Mouse (Mus musculus) embryonic fibroblast, embryonic 13.5 days (primary cell): ENCODE results near the gene Arrb1. TPM values are rescaled to one million over a fixed set of nuclear protein-coding genes. Genes with fewer than 3 reads are reported as not detected.

Experiments
- H3K27ac ChIP-seq: 2 replicates; pipeline ENCODE4 v1.5.1; 2012; ENCODE audit warnings: low read length, control low read depth, inconsistent platforms; ENCODE audit not compliant: insufficient read depth
- H3K4me1 ChIP-seq: 2 replicates; pipeline ENCODE4 v1.6.1; 2011; ENCODE audit warnings: low read length; ENCODE audit not compliant: control insufficient read depth, insufficient read depth
- H3K4me3 ChIP-seq: 2 replicates; pipeline ENCODE4 v1.5.1; 2011; ENCODE audit warnings: mild to moderate bottlenecking, control low read depth, low read length; ENCODE audit not compliant: insufficient read depth
- CTCF ChIP-seq: IDR thresholded peaks from 2 replicates; pipeline ENCODE4 v1.5.1; 2011; ENCODE audit warnings: mild to moderate bottlenecking, control low read depth, low read length, moderate library complexity, borderline replicate concordance; ENCODE audit not compliant: insufficient read depth
- POLR2A ChIP-seq: IDR thresholded peaks from 2 replicates; pipeline ENCODE4 v1.6.1; 2011; ENCODE audit warnings: low read depth, mild to moderate bottlenecking, control low read depth, low read length, moderate library complexity
- polyA plus RNA-seq: library from polyadenylated mRNA; stranded (reverse); fragments of >200 nt; gene quantifications from 2 replicates; pipeline ENCODE4 v1.2.4, GENCODE M21; 2011; ENCODE audit warnings: low read depth; ENCODE audit not compliant: missing spikeins, insufficient read length

The Arrb1 gene
- polyA plus RNA-seq, 1 experiment, result 6.4 TPM

DNA sequence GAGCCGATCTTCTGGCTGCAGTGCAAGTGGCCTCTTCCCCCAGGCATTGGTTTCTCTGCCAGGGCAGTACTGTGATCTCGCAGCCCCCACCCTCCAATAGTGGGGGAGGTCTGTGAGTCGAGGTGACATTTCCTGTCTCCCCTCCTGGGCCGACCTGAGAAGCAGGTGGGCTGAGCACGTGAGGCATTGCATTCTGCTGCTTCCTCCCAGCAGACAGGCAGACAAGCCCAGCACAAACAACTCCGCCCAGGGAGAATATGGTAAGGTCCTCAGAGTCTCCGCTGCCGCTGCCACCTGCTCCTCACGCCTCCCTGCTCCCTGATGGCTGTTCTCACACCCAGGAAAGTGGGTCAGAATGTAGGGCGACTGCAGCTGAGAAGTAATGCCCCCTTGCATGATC is 37.7 kb downstream of the Arrb1 start:
- no peaks in the 10 kb centered on the region for H3K4me1 ChIP-seq
- no peak overlapping the region for H3K27ac ChIP-seq
- H3K4me3 ChIP-seq, result no peak overlapping the region
- TF ChIP-seq CTCF (no peak), POLR2A (no peak)

DNA sequence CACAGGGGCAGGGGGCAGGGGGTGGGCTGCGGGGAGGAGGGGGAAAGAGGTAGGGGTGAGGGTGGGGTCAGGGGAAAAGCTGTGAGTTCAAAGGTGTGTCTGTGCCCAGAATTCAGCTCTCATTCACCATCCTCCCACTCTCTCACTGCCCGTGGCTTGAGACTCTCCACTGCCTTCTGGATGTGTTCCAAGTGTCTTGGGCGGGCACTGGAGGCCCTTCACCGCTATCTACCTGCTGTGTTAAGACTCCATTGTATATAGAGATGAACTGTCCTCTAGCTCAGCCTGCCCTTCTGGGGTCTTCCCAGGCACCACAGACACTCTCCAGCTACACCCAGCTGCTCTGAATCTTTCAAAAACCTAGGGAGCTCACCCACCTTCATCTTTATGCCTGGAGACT is 38.1 kb downstream of the Arrb1 start:
- no peak overlapping the region for H3K4me3 ChIP-seq
- no peak for TF ChIP-seq POLR2A
- TF ChIP-seq CTCF, result no peak
- H3K4me1 ChIP-seq, result no peaks in the 10 kb centered on the region
- no peak overlapping the region for H3K27ac ChIP-seq

DNA sequence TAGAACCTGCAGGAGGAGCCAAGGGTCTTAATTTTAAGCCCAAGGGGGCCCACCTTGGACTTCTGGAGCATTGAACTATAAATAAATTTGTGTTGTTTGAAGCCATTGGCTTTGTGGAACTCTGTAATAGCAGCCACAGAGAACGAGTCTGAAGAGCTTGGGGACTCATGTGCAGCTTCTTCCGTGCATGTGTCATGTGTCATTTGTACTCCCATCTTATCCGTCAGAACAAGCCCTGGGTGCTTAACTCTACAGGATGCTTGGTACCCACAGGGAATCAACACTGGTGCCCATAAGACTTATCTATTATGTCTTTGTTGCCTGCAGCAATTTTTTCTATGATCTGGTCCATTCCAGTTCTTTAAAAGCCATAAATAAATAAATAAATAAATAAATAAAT is 43.0 kb downstream of the Arrb1 start:
- Histone ChIP-seq H3K4me1 (no peaks in the 10 kb centered on the region; the same call in 1 of the 2 replicates), H3K4me3 (no peak overlapping the region), H3K27ac (no peak overlapping the region)
- TF ChIP-seq POLR2A (no peak), CTCF (no peak)

DNA sequence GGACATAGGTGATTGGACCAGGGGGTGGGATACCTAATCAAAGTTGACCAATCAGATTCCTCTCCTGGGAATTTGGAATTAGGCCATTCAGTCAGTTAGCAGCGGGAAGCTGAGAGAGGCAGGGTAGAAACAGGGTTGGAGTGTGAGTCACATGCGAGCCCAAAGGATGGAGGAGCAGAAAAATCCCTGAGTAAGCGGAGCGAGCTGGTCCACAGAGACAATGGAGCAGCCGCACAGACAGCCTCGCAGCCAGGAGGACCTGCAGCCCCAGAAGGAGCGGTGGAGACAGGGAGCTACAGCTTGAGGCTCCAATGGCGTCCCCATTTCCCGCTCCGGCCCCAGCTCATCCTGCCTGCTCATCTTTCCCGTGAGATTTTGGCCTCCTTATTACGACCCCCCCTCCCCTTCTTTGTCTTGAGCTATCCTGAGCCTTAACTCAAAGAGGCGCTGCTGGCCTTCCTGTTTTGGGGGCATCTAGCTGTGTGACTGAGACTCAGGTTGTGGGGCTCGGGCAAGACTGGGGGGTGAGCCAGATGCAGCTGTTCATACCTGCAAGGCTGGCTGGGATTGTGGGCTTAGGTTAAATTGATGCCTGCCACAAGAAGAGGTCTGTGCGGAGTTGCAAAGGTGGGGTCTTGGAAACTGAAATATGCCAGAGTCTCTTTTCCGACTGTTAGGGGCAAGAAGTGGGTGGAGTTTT is 44.4 kb downstream of the Arrb1 start:
- no peak for TF ChIP-seq POLR2A
- no peak for TF ChIP-seq CTCF
- no peak overlapping the region for H3K27ac ChIP-seq
- H3K4me3 ChIP-seq, result no peak overlapping the region
- H3K4me1 ChIP-seq, result no peaks in the 10 kb centered on the region; the same call in 1 of the 2 replicates

DNA sequence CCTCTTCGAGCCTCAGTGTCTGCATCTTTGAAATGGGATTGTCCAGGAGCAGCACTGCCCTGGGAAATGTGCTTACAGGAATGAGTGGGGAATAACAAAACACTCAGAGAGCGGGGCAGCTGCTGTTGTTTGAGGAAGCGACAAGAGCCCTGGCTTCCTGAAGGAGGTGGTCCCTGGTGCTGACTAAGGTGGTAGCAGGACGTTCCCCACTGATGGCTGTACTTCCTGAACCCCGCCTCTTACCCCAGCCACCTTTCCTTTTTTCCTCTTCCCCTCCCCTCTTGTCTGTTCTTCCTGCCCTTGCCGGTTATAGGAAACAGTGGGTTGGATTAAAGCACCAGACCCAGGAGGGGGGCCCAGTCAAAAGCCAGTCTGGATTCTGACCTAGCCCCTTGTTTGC is 45.0 kb downstream of the Arrb1 start:
- no peak overlapping the region for H3K27ac ChIP-seq
- H3K4me3 ChIP-seq, result no peak overlapping the region
- TF ChIP-seq CTCF (no peak), POLR2A (no peak)
- H3K4me1 ChIP-seq, result no peaks in the 10 kb centered on the region; the same call in 1 of the 2 replicates

DNA sequence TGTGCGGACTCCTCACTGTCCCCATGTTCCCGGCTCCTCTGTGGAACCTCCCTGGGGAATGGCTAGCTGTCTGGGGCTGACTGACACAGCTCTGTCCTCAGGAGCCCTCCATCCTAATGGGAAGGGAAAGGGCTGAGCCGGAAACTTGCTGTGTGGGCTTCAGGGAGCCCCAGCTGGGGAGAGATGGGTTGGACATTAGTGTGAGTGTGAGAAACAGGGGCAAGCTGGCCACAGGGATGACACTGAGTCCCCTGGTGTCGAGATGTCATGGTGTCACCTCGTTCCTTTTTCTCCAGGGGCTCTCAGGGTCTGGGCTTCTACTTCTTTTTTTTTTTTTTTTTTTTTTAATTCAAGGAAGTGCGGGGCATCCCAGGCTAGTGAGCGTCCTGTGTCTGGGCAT is 47.0 kb downstream of the Arrb1 start:
- H3K4me3 ChIP-seq, result no peak overlapping the region
- no peaks in the 10 kb centered on the region; the same call in 1 of the 2 replicates for H3K4me1 ChIP-seq
- H3K27ac ChIP-seq, result no peak overlapping the region
- no peak for TF ChIP-seq CTCF
- TF ChIP-seq POLR2A, result no peak

DNA sequence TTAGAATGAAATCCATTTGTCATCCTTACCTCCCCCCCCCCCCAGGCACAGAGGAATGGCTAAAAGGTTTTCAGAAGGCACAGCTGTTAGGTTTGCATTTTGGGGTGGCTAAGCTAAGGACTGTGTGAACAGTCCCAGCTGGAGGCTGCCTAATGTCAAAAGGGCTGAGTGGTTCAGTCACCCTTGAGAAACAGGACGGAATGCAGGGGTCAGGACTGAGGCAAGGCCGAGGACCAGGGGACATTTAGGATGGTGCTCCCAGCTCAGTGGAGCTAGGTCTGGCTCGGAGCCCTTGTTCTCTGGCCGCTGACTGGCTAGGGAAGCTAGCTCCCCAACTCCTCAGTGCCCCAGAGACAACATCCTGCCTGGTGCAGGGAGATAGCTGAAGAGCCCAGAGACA is 47.6 kb downstream of the Arrb1 start:
- no peak overlapping the region for H3K27ac ChIP-seq
- TF ChIP-seq POLR2A (no peak), CTCF (no peak)
- no peak overlapping the region for H3K4me3 ChIP-seq
- no peaks in the 10 kb centered on the region; the same call in 1 of the 2 replicates for H3K4me1 ChIP-seq

DNA sequence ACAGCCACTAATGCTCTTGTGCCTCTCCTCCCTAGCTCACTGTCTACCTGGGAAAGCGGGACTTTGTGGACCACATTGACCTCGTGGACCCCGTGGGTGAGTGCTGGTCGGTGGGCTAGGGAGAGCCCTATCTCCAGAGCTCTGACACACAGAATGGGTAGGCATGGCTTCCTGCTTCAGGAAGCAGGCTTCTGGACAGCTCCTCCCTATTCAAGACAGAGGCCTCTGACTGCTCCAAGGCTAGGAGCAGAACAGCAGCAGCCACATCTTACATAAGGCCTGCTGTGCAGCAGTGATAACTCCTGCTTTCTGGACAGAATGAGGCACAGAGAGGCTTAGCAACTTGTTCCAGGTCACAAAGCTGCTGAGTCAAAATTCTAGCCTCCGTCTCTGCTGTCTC is 48.4 kb downstream of the Arrb1 start:
- H3K4me1 ChIP-seq, result no peaks in the 10 kb centered on the region; the same call in 1 of the 2 replicates
- H3K27ac ChIP-seq, result no peak overlapping the region
- no peak overlapping the region for H3K4me3 ChIP-seq
- no peak for TF ChIP-seq POLR2A
- TF ChIP-seq CTCF, result no peak

DNA sequence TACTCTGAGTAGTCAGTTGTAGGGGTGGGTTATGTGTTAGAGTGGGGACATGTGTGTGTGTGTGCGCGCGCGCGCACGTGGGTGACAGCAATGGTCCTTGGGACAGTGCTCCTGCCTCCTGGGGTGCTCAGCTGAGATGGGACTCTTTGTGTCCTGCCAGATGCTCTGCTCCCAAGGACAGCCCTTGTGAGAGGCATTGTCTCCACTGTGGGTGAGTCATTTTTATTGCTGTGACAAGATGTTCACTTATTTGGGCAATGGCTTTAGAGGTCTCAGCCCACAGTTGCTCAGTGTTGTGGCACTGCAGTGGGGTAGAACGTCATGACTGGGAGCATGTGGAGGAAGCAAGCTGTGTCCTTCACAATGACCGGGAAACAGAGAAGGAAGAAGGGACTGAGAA is 50.7 kb downstream of the Arrb1 start:
- H3K27ac ChIP-seq, result no peak overlapping the region
- no peak overlapping the region for H3K4me3 ChIP-seq
- no peaks in the 10 kb centered on the region for H3K4me1 ChIP-seq
- TF ChIP-seq POLR2A, result no peak

DNA sequence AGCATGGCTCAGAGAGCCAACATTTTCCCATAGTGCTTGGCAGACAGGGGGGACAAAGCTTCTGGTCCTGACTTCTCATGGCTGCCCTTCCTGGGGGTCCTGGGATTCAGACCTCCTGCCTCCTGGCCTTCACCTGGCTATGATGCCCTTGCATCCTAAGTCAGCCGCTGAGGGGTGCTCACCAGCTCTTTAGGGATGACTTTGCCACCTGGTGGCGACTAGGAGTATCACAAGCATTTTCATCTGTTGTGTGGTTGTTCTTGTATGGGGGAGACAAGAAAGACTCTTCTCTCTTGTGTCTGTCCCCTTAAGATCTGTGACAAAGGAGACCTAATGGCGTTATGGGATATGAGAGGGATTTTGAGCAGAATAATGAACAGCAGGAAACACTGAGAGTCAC is 54.8 kb downstream of the Arrb1 start:
- Histone ChIP-seq H3K27ac (no peak overlapping the region), H3K4me1 (0 out of 2 replicates have a peak, but pooled peaks cover 3% of the 10 kb centered on the region), H3K4me3 (no peak overlapping the region)
- TF ChIP-seq POLR2A (no peak), CTCF (peak; percentile 44; the same call in 1 of the 2 replicates)

DNA sequence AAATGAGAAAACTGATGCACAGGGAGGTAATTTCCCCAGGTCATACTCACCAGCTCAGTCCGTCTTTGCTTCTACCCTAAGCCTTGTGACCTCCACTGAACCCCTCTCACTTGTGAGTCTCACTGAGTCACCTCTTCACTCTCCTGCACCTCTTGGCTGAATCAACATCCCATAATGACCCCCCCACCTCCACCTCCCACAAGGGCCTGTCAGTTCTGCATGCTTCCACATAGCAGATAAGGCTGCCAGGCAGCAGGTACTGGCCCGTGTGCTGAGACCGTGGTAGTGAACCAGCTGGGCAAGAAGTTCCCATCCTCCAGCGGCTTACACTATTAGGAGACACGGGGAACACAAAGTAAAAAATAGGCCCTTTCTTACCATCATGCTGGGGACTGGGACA is 55.4 kb downstream of the Arrb1 start:
- Histone ChIP-seq H3K4me1 (0 out of 2 replicates have a peak, but pooled peaks cover 3% of the 10 kb centered on the region), H3K27ac (no peak overlapping the region), H3K4me3 (no peak overlapping the region)
- no peak for TF ChIP-seq POLR2A
- TF ChIP-seq CTCF, result no peak
